Mouse (Mus musculus) thymus, adult 18-20 months (tissue): Measurements from ENCODE around the gene Pcdh9.

Source experiments
- DNase-seq, 2 experiments: peaks; one replicate each; pipeline ENCODE4 v3.0.0; 2022; ENCODE audit warnings: mixed read lengths in 2 of 2

Pcdh9 gene

GRCm38 (mm10) chr14:93354150-93354549 lies 536.3 kb downstream of the Pcdh9 start:
- DNase-seq = no peak

GRCm38 (mm10) chr14:93350906-93351305 lies 539.6 kb downstream of the Pcdh9 start:
- no peak for DNase-seq

- DNase-seq = no peak
These were observed 541.3 kb downstream of the Pcdh9 start for GRCm38 (mm10) chr14:93349166-93349565.

- no peak for DNase-seq
These were observed 543.4 kb downstream of the Pcdh9 start for GRCm38 (mm10) chr14:93347031-93347430.

DNA sequence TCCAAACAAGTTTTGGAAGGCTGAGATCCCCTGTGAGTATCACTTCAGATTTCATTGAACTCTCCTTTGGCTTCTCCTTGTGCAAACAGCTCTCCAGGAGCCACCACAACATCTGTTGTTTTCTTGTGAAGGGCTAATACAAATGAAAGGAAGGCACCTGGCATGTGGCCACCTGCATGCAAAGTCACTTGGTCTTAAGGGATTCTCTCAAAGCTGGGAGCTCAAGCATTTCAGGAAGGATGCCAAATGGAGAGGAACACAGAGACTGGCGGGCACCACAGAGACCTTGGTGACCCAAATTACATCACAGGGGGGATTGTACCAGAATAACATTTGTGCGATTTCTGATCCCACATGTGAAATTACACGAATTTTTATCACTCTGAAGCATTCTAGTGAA lies 547.7 kb downstream of the Pcdh9 start:
- no peak for DNase-seq

GRCm38 (mm10) chr14:93341390-93341789 lies 549.1 kb downstream of the Pcdh9 start:
- no peak for DNase-seq

- DNase-seq = no peak
These were observed 561.2 kb downstream of the Pcdh9 start for GRCm38 (mm10) chr14:93329247-93329646.

DNA sequence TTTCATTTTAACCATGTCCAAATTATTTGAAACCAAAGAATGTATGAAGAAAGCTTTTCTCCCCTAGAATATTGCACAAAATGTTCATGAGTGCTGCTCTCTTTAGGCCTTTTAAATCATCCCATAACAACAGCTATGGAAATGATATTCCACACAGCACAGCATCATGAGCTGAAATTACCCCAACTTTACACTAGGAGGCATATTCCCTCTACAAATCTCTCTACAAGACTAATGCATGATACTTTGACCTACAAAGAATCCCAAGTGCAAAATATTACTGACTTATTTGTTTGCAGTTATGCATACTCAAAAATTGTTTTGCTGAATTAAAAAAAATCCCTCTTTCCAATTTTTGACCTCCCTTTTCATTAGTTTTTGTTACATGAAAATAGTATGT lies 573.1 kb downstream of the Pcdh9 start:
- no peak for DNase-seq

- no peak for DNase-seq
These were observed 602.1 kb downstream of the Pcdh9 start for GRCm38 (mm10) chr14:93288361-93288760.

- DNase-seq = no peak
These were observed 602.8 kb downstream of the Pcdh9 start for GRCm38 (mm10) chr14:93287642-93288041.

DNA sequence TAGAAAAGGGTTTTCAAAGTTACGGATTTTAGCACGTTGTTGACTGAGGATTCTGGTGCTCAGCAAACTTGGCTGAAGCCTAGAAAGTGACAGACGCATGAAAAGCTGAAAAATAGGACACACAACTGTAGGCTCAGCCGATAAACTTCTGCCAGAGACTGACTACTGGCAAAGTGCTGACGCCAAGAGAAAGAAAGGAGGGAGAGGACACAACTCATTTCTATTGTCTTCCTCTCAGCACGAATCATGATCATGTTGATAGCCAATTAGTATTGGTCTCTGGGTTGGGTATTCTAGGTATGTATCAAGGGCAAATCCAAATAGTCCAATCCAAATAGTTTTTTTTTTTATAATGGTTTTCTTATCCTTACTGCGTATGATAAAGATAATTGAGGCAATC lies 605.3 kb downstream of the Pcdh9 start:
- DNase-seq = no peak

DNA sequence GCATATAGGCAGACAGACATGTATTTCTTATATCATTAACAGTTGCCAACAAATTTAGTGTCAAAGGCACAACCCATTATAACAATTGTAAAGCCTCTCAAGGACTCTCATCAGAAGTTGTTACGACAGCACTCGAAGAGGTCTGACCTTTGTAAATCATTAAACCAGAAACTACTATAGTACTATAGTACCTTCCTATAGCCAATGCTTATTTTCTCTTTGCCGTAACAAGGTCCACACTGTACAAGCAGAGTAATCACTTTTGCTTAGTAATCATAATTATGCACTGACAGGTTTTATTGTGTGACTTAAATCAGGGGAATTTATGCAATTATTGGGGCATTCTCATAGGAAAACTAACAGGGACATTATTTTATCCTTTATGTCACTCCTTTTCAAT lies 606.5 kb downstream of the Pcdh9 start:
- DNase-seq = no peak

DNA sequence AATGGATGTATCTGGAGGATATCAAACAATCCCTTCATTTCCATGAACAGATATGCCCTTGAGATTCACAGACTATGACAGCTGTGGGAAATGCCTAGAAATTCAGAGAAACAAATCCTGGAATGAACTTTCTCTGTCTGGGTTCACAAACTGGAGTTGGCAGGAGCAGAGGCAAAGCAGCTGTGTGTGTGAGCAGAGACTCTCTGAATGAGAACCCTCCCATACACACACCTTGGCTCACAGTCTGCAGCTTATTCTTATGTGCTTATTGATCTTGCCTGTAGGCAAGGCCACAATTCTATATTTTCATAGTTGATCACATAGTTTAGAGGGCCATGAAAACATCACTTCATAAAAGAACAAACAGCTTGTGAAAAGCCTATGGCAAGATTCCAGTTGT lies 614.8 kb downstream of the Pcdh9 start:
- no peak for DNase-seq

- DNase-seq = no peak
These were observed 615.7 kb downstream of the Pcdh9 start for GRCm38 (mm10) chr14:93274767-93275166.

GRCm38 (mm10) chr14:93253411-93253810 lies 637.1 kb downstream of the Pcdh9 start:
- DNase-seq = no peak

- no peak for DNase-seq
These were observed 650.2 kb downstream of the Pcdh9 start for GRCm38 (mm10) chr14:93240263-93240662.

DNA sequence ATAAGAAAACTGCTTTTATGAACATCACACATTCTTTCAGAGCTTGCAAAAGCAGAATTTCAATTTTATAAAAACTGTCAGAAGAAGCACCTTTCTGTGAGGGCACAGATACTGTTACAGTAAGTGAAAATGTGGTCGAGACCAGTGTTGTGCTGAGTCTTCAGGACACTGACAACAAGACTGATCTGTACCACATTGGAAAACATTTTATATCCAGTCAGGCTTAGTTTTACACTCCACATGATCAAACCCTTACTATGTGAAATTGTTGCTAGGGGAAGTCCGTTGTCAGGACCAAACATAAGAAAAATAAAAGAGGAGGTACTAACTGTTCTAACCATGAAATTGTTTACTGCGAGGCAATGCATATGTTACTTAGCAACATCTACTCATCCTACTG lies 656.1 kb downstream of the Pcdh9 start:
- DNase-seq = no peak

GRCm38 (mm10) chr14:93233599-93233998 lies 656.9 kb downstream of the Pcdh9 start:
- DNase-seq = no peak

DNA sequence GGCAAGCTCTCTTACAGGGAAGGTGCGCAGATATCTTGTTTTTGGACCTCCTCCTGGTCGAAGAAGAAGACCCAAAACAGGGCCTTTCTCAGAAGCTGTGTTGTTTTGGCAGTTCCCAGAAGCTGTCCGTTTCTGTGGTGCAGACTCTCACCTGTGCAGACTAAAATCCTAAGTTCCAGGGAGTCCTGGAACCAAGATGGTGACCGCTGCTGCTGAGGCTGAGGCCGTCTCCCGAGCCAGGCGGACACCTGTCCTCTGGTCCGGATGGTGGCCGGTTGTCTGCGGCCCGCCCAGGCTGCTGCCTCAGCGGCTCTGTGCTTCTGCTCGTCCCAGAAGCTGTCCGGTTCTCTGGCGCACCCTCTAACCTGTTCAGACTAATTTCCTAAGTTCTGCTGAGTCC lies 675.6 kb downstream of the Pcdh9 start:
- peak; percentile 60 to 84 for DNase-seq

DNA sequence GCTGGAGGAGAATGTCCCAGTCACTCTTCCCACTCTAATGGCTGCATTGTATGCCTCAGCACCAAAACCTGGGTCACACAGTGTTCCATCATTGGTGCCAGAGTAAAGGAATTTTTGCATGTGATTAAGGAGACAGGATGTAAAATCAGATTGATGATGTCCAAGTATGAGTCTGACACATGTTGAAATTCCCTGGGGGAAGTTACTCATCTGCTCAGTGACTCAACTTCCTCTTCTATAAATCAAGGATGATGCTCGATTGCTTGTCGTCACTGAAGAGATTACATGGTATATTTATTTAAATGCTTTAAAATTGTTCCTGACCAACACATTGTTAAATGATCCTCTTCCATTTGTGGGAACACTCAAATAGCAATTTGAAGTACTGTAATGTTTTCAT lies 690.7 kb downstream of the Pcdh9 start:
- DNase-seq = no peak

- no peak for DNase-seq
These were observed 707.6 kb downstream of the Pcdh9 start for GRCm38 (mm10) chr14:93182606-93183491.

GRCm38 (mm10) chr14:93169201-93169600 lies 721.3 kb downstream of the Pcdh9 start:
- no peak for DNase-seq

- no peak for DNase-seq
These were observed 722.1 kb downstream of the Pcdh9 start for GRCm38 (mm10) chr14:93168367-93168766.

DNA sequence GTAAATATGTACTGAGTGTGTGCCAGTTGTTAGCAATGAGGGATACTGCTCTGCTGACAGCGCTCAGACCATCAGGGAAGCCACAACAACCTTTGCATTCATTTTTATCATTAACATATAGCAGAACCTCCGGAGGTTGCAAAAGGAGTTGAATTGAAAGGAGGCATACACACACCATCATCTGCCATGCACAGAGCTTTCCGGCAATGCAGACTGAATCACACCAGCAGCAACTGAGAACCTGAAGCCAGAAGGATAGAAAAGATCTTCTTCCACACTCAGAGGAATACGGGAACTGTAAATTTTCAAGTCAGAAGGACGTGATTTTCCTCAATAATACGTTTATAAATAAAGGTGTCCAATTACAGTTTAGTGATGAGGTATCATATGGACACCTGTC lies 747.1 kb downstream of the Pcdh9 start:
- DNase-seq = no peak

DNA sequence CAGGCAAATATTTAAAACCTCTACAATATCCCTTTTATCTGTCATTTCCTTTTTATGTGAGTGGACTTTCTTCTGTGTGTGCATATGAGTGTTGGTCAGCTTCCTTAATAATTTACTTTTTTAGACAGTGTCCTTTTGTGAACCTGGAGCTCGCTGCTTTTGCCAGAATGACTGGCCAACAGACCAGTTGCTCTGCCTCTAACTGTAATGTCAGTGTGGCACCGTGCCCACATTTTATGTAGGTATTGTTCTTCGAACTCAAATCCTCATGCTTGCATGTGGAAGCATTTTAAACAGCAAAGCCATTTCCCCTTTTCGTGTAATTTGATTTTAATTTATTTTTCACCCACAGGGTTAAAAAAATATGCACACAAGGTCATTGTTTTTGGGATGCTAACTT lies 748.4 kb downstream of the Pcdh9 start:
- DNase-seq = no peak
